Mouse (Mus musculus) stomach, postnatal 0 days (tissue): ENCODE results near the gene Ankmy1.

Experiments
- CTCF ChIP-seq: IDR thresholded peaks from 2 replicates; pipeline ENCODE4 v1.5.1; 2016; ENCODE audit warnings: antibody characterized with exemption, low read depth, mild to moderate bottlenecking, moderate library complexity
- EP300 ChIP-seq: optimal IDR thresholded peaks from 2 replicates; pipeline ENCODE3; 2016; ENCODE audit warnings: antibody characterized with exemption

DNA sequence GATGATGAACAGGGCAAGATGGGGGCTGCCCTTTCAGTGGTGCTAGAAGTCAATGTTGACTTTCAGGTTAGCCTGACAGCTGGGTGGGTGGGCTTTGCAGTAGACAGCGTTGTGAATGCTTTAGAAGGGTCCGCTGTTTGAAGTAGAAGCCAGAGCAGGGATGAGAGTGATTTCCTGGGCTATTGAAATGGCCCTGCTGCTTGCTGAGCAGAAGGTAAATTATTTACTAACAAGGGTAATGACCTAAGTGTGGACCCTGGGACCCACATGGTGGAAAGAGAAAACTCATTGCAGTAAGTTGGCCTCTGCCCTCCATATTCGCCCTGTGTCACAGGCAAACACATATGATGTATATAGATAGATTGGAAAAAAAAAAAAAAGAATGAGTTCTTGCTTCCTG lies 33.8 kb upstream of the Ankmy1 start:
- no peak for TF ChIP-seq EP300
- TF ChIP-seq CTCF, result no peak
